Mouse (Mus musculus): ENCODE measurements around the gene Dnajc3.

Gene Dnajc3

GRCm38 (mm10) chr14:118983396-118983795 lies 45.6 kb downstream of the Dnajc3 start:
- DNase-seq (ENCODE audit: low spot score) = no peak

GRCm38 (mm10) chr14:118984161-118984560 lies 46.4 kb downstream of the Dnajc3 start:
- DNase-seq (ENCODE audit: low spot score) = no peak

GRCm38 (mm10) chr14:118986653-118987522 lies 49.1 kb downstream of the Dnajc3 start:
- peak; percentile 61 for DNase-seq (ENCODE audit: low spot score)

GRCm38 (mm10) chr14:118987523-118988496 lies 50.0 kb downstream of the Dnajc3 start:
- DNase-seq (ENCODE audit: low spot score) = peak; percentile 46

- DNase-seq (ENCODE audit: low spot score) = no peak
These were observed 57.6 kb downstream of the Dnajc3 start for GRCm38 (mm10) chr14:118995226-118995925.

- no peak for DNase-seq (ENCODE audit: low spot score)
These were observed 65.5 kb downstream of the Dnajc3 start for GRCm38 (mm10) chr14:119003320-119003719.

GRCm38 (mm10) chr14:119005834-119006233 lies 68.1 kb downstream of the Dnajc3 start:
- DNase-seq (ENCODE audit: low spot score) = no peak

GRCm38 (mm10) chr14:119006441-119007102 lies 68.8 kb downstream of the Dnajc3 start:
- DNase-seq (ENCODE audit: low spot score) = no peak

- DNase-seq (ENCODE audit: low spot score) = peak; percentile 87
These were observed 69.6 kb downstream of the Dnajc3 start for GRCm38 (mm10) chr14:119007103-119007951.

GRCm38 (mm10) chr14:119008031-119008590 lies 70.3 kb downstream of the Dnajc3 start:
- DNase-seq (ENCODE audit: low spot score) = no peak

GRCm38 (mm10) chr14:119009531-119009930 lies 71.8 kb downstream of the Dnajc3 start:
- DNase-seq (ENCODE audit: low spot score) = no peak

- no peak for DNase-seq (ENCODE audit: low spot score)
These were observed 75.0 kb downstream of the Dnajc3 start for GRCm38 (mm10) chr14:119012607-119013431.

- DNase-seq (ENCODE audit: low spot score) = no peak
These were observed 75.8 kb downstream of the Dnajc3 start for GRCm38 (mm10) chr14:119013549-119013948.

GRCm38 (mm10) chr14:119025889-119026288 lies 88.1 kb downstream of the Dnajc3 start:
- no peak for DNase-seq (ENCODE audit: low spot score)

- peak; percentile 30 for DNase-seq (ENCODE audit: low spot score)
These were observed 89.4 kb downstream of the Dnajc3 start for GRCm38 (mm10) chr14:119027130-119027529.

GRCm38 (mm10) chr14:119027675-119028253 lies 90.0 kb downstream of the Dnajc3 start:
- no peak for DNase-seq (ENCODE audit: low spot score)

Measured in spleen, adult 12 weeks (tissue).